Mouse (Mus musculus) hindbrain, embryonic 10.5 days (tissue): ENCODE measurements around the gene Gp5. TPM values are rescaled to one million over a fixed set of nuclear protein-coding genes. Genes with fewer than 3 reads are reported as not detected.

Experiments
- polyA plus RNA-seq: library from polyadenylated mRNA; unstranded; fragments of >200 nt; fragmentation: Nextera tagmentation; extraction: Ambion mirVana; gene quantifications from 2 replicates; pipeline ENCODE4 v1.2.1, GENCODE M21; 2016

Gene Gp5
- polyA plus RNA-seq, 1 experiment from 2014 or later: 1.8 TPM

Other genes starting within 250 kb of the Gp5 start
- 31.2 and 31.9 TPM in 2 replicates for gene Hes1, start 246.4 kb downstream of the Gp5 start, polyA plus RNA-seq
- not detected in 2 replicates for gene Cpn2, start 43.3 kb downstream of the Gp5 start, polyA plus RNA-seq
- gene Lrrc15, start 27.5 kb downstream of the Gp5 start, polyA plus RNA-seq: 0.24 and 1.2 TPM in 2 replicates
- gene Atp13a3, start 95.2 kb upstream of the Gp5 start, polyA plus RNA-seq: 7.0 and 7.8 TPM in 2 replicates
- 22.8 and 39.3 TPM in 2 replicates for gene Tmem44, start 240.1 kb upstream of the Gp5 start, polyA plus RNA-seq